Comparison of ENCODE assay signal across 8 mouse cellular contexts in the genomic region with DNA sequence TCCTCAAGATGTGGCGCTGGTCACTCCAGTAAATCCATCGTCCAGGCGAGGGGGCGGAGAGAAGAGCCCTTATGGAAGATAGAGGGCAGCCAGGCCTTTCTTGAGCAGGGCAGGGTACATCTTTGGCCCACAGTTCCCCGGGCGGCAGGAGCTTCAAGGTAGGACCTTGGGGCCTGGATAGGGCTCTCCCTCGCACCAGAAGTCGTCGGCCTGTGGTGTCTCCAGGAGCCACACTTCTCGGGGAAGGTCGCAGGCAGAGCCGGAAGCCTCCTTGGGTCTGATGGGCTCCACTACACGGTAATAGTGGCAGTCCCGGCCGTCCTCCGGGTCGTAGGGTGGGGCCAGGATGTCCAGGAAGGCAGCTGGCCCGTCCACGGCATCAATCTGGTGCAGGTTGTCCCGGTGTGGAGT. TPM values are rescaled to one million over a fixed set of nuclear protein-coding genes. Genes with fewer than 3 reads are reported as not detected.
DNase-seq lines count a peak whose midpoint lies in the region; ATAC-seq lines count a peak whose summit lies in the region.

No protein-coding gene starts in this region.

- H3K27ac ChIP-seq in forebrain, embryonic 10.5 days: peak overlapping the region; percentile 98
- H3K27ac ChIP-seq in hindbrain, embryonic 16.5 days (ENCODE audit: low read depth, low read length): peak overlapping the region; percentile 97
- no peak overlapping the region; the same call in 1 of the 2 replicates for H3K27ac ChIP-seq in liver, embryonic 16.5 days (ENCODE audit: low read length)
- peak overlapping the region; percentile 92; the same call in 1 of the 2 replicates for H3K27ac ChIP-seq in stomach, embryonic 14.5 days (ENCODE audit: low read length)

- WGBS in forebrain, embryonic 10.5 days: 2% methylated on average over 20 of the region's 20 CpGs
- WGBS in hindbrain, embryonic 16.5 days: 1% methylated on average over 20 of the region's 20 CpGs
- WGBS in liver, embryonic 16.5 days (ENCODE audit: insufficient replicate concordance): 1% methylated on average over 19 of the region's 20 CpGs
- under 1% methylated on average over 20 of the region's 20 CpGs for WGBS in stomach, embryonic 14.5 days

- peak overlapping the region; percentile 91 for H3K9ac ChIP-seq in hindbrain, embryonic 16.5 days (ENCODE audit: low read depth, low read length)
- H3K9ac ChIP-seq in liver, embryonic 16.5 days (ENCODE audit: low read depth, low read length): peak overlapping the region; percentile 86
- H3K9ac ChIP-seq in stomach, embryonic 14.5 days (replicated peaks; ENCODE audit: low read depth, low read length): peak overlapping the region; percentile 90

- peak; percentile 5; the same call in 1 of the 2 replicates for ATAC-seq in hindbrain, embryonic 16.5 days
- no peak for ATAC-seq in liver, embryonic 16.5 days (ENCODE audit: low read depth)
- no peak for ATAC-seq in stomach, embryonic 14.5 days (ENCODE audit: insufficient number of reproducible peaks, insufficient read depth, low FRiP score, low read depth)

- peak overlapping the region; percentile 78 for H3K4me3 ChIP-seq in forebrain, embryonic 10.5 days
- H3K4me3 ChIP-seq in hindbrain, embryonic 16.5 days (ENCODE audit: low read length): peak overlapping the region; percentile 82
- peak overlapping the region; percentile 86 for H3K4me3 ChIP-seq in liver, embryonic 16.5 days (ENCODE audit: low read depth, low read length)
- peak overlapping the region; percentile 90 for H3K4me3 ChIP-seq in stomach, embryonic 14.5 days (ENCODE audit: low read depth, low read length)

- H3K9me3 ChIP-seq in forebrain, embryonic 10.5 days: no peaks in the 10 kb centered on the region
- H3K9me3 ChIP-seq in hindbrain, embryonic 16.5 days (ENCODE audit: control insufficient read depth, low read length): no peaks in the 10 kb centered on the region
- no peaks in the 10 kb centered on the region for H3K9me3 ChIP-seq in liver, embryonic 16.5 days (replicated peaks; ENCODE audit: control insufficient read depth, low read length)
- H3K9me3 ChIP-seq in stomach, embryonic 14.5 days (ENCODE audit: control insufficient read depth, low read depth, low read length): no peaks in the 10 kb centered on the region

- peaks cover 42% of the 10 kb centered on the region for H3K4me1 ChIP-seq in forebrain, embryonic 10.5 days
- H3K4me1 ChIP-seq in hindbrain, embryonic 16.5 days (ENCODE audit: control insufficient read depth, insufficient read depth, low read depth, low read length): peaks cover 24% of the 10 kb centered on the region
- H3K4me1 ChIP-seq in liver, embryonic 16.5 days (ENCODE audit: control insufficient read depth, low read depth, low read length): peaks cover 14% of the 10 kb centered on the region
- peaks cover 12% of the 10 kb centered on the region; the same call in 1 of the 2 replicates for H3K4me1 ChIP-seq in stomach, embryonic 14.5 days (ENCODE audit: control insufficient read depth, insufficient read depth, low read length)

- peaks cover 49% of the 10 kb centered on the region for H3K27me3 ChIP-seq in forebrain, embryonic 10.5 days (ENCODE audit: poor library complexity, severe bottlenecking)
- H3K27me3 ChIP-seq in hindbrain, embryonic 16.5 days (replicated peaks; ENCODE audit: control insufficient read depth, insufficient read depth, low read length): no peaks in the 10 kb centered on the region
- H3K27me3 ChIP-seq in liver, embryonic 16.5 days (ENCODE audit: control insufficient read depth, insufficient read depth, low read depth, low read length): no peaks in the 10 kb centered on the region
- no peaks in the 10 kb centered on the region for H3K27me3 ChIP-seq in stomach, embryonic 14.5 days (ENCODE audit: control insufficient read depth, insufficient read depth, low read length)

- H3K36me3 ChIP-seq in forebrain, embryonic 10.5 days (replicated peaks): peaks cover 15% of the 10 kb centered on the region
- no peaks in the 10 kb centered on the region for H3K36me3 ChIP-seq in hindbrain, embryonic 16.5 days (ENCODE audit: control insufficient read depth, insufficient read depth, low read length)
- H3K36me3 ChIP-seq in liver, embryonic 16.5 days (ENCODE audit: control insufficient read depth, insufficient read depth): no peaks in the 10 kb centered on the region
- H3K36me3 ChIP-seq in stomach, embryonic 14.5 days (ENCODE audit: control insufficient read depth, insufficient read depth, low read length): no peaks in the 10 kb centered on the region

- peak; percentile 15 for DNase-seq in lung, adult 18-20 months
- DNase-seq in lung, postnatal 14 days: no peak
- peak; percentile 13 for DNase-seq in T-cell, adult 2 months (ENCODE audit: low spot score)
- DNase-seq in forebrain, embryonic 10.5 days (ENCODE audit: extremely low spot score, low spot score): peak; percentile 32
- no peak for DNase-seq in left cerebral cortex, adult 8-10 months (ENCODE audit: low spot score in 2 of 2)

- peak overlapping the region; percentile 70 for H3K4me2 ChIP-seq in hindbrain, embryonic 16.5 days (ENCODE audit: low read length)
- H3K4me2 ChIP-seq in liver, embryonic 16.5 days (ENCODE audit: low read depth, low read length): peak overlapping the region; percentile 95
- H3K4me2 ChIP-seq in stomach, embryonic 14.5 days (replicated peaks; ENCODE audit: low read depth, low read length): peak overlapping the region; percentile 85

RNA-seq across cellular contexts. Expression of a gene that starts 0.9 kb away (rescaled TPM):
- polyA plus RNA-seq in forebrain, embryonic 10.5 days (2016; fragmentation: Nextera tagmentation; extraction: Ambion mirVana): 64.7 and 69.7 TPM in 2 replicates
- 83.2 and 91.0 TPM in 2 replicates for polyA plus RNA-seq in hindbrain, embryonic 16.5 days (2015; fragmentation: Nextera tagmentation; extraction: Ambion mirVana)
- 11.0 TPM in 2 replicates for polyA plus RNA-seq in liver, embryonic 16.5 days (2015; fragmentation: Nextera tagmentation; extraction: Ambion mirVana)
- 67.0 and 70.7 TPM in 2 replicates for polyA plus RNA-seq in stomach, embryonic 14.5 days (2014; fragmentation: Nextera tagmentation; extraction: Ambion mirVana)
- total RNA-seq in left cerebral cortex, adult 8-10 months (2022): 10 to 100 TPM; 36.7 to 41.4 (median 39.0) TPM

RNA-seq across cellular contexts. Expression of a gene that starts 12.6 kb away (rescaled TPM):
- 0.05 TPM in 1 of 2 replicates, not detected in the other for polyA plus RNA-seq in forebrain, embryonic 10.5 days (2016; fragmentation: Nextera tagmentation; extraction: Ambion mirVana)
- 1.4 and 1.8 TPM in 2 replicates for polyA plus RNA-seq in hindbrain, embryonic 16.5 days (2015; fragmentation: Nextera tagmentation; extraction: Ambion mirVana)
- 0.08 TPM in 1 of 2 replicates, not detected in the other for polyA plus RNA-seq in liver, embryonic 16.5 days (2015; fragmentation: Nextera tagmentation; extraction: Ambion mirVana)
- 0.22 and 0.33 TPM in 2 replicates for polyA plus RNA-seq in stomach, embryonic 14.5 days (2014; fragmentation: Nextera tagmentation; extraction: Ambion mirVana)
- 1 to 10 TPM; 2.2 to 8.3 (median 7.9) TPM for total RNA-seq in left cerebral cortex, adult 8-10 months (2022)

Comparison
In these comparisons a context has a peak if more than half of its experiments do, and no peak if none do; other contexts are left out.
1. DNase-seq: peak in lung, adult 18-20 months (2 of 2), T-cell, adult 2 months (single experiment) and forebrain, embryonic 10.5 days (single experiment); none in lung, postnatal 14 days (single experiment) and left cerebral cortex, adult 8-10 months (0 of 2).
2. Peak in every context shown above with its lines, with median percentiles within 50 percentile points of each other: H3K4me3 ChIP-seq, H3K4me2 ChIP-seq and H3K9ac ChIP-seq.